Mouse (Mus musculus) mouse trophoblast stem cell (cell line): Measurements from ENCODE around the gene Hs3st6.
"Not testable (repeated sequence)": the region's sequence is repeated elsewhere in the genome, so short reads cannot be mapped to it uniquely, and the experiment has no call there.

Source experiments
- in situ Hi-C, 2 experiments: fragments of 300-500 bp; cut with MseI, MboI; formaldehyde crosslinking; loops; 2 replicates in 1 of 2; 3 replicates in 1 of 2; pipeline ENCODE4 v1.15.1; 2025

Hs3st6 gene

GRCm38 (mm10) chr17:24752415-24753394 lies at the start of gene Hs3st6:
TSS of gene Hs3st6 (plus strand) at chr17:24752988.
- in situ Hi-C loops = no loop called here

- in situ Hi-C loops = no loop called here
Observed at GRCm38 (mm10) chr17:24705821-24706220, 47.0 kb upstream of the Hs3st6 start.

DNA sequence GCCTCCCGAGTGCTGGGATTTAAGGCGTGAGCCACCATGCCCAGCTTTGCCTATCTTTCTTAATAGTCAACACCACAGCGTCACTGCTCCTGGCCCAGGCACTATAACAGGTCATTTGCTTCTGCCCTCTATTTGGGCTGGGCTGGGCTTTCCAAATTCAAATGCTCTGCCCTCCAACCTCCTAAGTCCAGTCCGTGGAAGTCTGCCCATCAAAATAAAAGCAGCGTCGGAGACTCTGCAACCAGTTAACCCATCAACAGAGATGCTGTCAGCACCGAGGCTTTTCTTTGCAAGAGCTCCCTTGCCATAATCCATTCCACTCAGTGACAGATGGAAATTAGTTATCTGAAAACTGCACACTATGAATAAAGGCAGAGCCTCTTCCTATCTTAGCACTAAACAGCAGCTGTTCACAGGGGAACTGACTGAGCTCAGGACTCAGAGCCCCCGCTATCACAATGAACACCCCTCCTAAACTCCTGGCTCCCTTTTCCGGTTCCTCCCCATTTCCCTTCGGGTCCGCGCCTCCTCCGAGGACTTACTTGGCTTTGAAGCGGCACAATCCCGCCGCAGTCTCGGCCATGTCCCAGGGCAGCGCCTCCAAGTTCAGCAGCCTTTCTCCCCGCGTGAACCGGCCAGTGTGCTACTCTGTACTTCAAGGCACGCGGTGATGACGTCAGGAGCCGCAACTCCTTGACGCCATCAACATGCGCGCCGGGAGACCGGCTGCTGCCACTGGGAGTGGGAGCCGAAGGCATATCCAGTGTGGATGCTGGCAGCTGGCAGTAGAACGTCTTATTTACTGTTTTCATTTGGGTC lies 45.6 kb upstream of the Hs3st6 start, which contains the start of gene Tbl3:
Gene Tbl3, minus strand, starts transcription at position 679 of the 819 bp plus-strand sequence.
- in situ Hi-C loops = no loop called here

DNA sequence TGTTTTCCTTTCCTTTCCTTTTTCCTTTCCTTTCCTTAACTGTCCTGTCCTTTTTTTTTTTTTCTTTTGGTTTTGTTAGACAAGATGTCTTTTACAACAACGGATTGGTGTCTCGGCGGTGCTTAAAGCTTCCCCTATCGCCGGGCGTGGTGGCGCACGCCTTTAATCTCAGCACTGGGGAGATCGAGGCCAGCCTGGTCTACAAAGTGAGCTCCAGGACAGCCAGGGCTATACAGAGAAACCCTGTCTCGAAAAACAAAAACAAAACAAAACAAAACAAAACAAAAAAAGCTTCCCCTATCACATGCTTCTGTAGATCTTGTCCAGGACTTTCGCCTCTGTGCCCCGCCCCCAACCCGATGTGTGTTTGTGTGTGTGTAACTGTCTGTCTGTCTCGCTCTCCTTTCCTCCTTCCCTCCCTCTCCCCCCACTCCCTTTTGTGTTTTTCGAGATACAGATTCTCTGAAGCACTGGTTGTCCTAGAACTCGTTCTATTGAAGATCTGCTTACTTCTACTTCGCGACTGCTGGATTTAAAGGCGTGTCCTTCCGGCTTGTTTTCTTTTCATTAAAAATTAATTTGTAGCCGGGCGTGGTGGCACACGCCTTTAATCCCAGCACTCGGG lies 44.9 kb upstream of the Hs3st6 start:
- in situ Hi-C loops = no loop called here

DNA sequence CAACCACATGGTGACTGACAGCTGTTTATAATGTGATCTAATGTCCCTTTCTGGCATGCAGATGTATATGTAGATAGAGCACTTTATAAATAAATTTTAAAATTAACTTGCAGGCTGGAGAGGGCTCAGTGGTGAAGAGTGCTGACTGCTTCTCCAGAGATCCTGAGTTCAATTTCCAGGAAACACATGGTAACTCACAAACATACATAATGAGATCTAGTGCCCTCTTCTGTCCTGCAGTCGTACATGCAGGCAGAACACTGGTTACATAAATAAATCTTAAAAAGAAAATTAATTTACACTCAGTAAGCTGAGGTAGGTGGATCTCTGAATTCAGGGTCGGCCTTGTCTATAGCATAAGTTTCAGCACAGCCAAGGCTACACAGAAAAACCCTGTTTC lies 44.1 kb upstream of the Hs3st6 start:
- in situ Hi-C loops = no loop called here

- in situ Hi-C loops = no loop called here
Observed at GRCm38 (mm10) chr17:24715556-24715955, 37.2 kb upstream of the Hs3st6 start.

- in situ Hi-C loops = no loop called here
Observed at GRCm38 (mm10) chr17:24716166-24716682, 36.6 kb upstream of the Hs3st6 start.

DNA sequence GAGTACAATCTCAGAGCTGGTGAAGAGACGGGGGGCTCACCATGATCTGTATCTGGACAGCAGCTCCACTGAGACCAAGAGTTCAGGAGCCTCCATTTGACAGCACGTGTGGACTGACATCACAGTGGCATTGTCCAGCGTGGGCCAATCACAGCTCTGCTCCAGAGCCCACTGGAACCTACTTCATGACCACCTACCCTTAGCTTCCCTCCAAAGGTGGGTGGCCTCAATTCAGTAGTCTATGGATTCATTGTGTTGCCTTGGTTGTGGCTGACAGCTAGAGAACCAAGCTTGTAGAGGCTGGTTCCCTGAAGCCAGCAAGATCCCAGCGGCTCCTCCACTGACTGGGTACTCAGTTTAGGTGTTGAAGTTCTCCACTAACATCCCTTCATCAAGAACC lies 34.8 kb upstream of the Hs3st6 start, which contains the start of the genes Rnf151 and Rps2:
Gene Rnf151, minus strand, starts transcription at position 121 of the 400 bp plus-strand sequence.
Gene Rps2, plus strand, starts transcription at position 174 of the 400 bp plus-strand sequence.
- in situ Hi-C loops = no loop called here

- in situ Hi-C loops = not testable (repeated sequence)
Observed at GRCm38 (mm10) chr17:24718938-24719337, 33.9 kb upstream of the Hs3st6 start.

- in situ Hi-C loops = no loop called here
Observed at GRCm38 (mm10) chr17:24719494-24720222, 33.1 kb upstream of the Hs3st6 start.

DNA sequence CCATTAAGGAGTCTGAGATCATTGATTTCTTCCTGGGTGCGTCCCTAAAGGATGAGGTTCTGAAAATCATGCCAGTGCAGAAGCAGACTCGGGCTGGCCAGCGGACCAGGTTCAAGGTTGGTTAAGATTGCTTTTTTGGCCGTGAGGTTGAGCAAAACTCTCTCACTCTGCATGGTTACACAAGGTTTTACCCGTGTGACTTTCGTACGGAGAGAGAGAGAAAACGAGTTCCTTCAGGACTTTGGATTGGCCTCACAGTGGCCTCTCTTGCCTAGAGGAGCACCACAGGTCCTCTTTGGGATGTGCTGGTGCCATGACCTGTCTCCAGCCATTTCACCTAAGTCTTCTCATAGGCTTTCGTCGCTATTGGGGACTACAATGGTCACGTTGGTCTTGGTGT lies 32.2 kb upstream of the Hs3st6 start:
- in situ Hi-C loops = not testable (repeated sequence)

DNA sequence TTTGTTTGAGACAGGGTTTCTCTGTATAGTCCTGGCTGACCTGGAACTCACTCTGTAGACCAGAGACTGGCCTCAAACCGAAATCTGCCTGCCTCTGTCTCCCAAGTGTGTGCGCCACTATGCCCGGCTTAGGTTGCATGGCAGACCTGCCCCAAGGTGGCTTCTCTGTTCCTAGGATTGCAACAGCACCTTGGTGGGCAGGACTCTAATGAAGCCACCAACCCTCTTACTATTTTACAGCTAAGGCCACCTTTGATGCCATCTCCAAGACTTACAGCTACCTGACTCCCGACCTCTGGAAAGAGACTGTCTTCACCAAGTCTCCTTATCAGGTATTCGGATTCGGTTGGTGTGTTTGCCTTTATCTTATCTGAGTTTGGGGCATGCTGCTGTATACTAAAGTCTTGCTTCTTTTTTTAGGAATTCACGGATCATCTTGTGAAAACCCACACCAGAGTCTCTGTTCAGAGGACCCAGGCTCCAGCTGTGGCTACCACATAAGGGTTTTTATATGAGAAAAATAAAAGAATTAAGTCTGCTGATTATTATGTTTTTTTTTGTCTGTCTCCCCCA lies 31.3 kb upstream of the Hs3st6 start:
- in situ Hi-C loops = not testable (repeated sequence)

GRCm38 (mm10) chr17:24722220-24722924 lies 30.4 kb upstream of the Hs3st6 start:
- in situ Hi-C loops = no loop called here

GRCm38 (mm10) chr17:24723122-24723880 lies 29.5 kb upstream of the Hs3st6 start:
- in situ Hi-C loops = no loop called here

DNA sequence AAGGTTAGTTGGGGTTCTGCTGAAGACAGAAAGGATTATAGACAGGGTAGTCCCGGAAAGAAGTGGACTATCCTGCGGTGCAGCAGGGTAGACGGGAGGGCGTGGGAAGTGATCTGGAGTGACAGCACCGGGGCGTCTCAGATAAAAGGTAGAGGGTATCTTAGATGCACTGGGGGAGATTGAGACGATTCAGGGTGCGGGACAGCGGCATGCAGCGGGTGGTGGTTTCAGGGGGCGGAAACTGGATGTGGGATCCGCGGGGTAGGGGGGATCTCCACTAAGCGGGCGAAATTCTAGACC lies 29.0 kb upstream of the Hs3st6 start:
- in situ Hi-C loops = no loop called here

GRCm38 (mm10) chr17:24724184-24724583 lies 28.6 kb upstream of the Hs3st6 start, which contains the start of gene Ndufb10:
TSS of gene Ndufb10 (minus strand) at chr17:24724478.
- in situ Hi-C loops = no loop called here

GRCm38 (mm10) chr17:24725637-24726390 lies 27.0 kb upstream of the Hs3st6 start:
- in situ Hi-C loops = no loop called here

GRCm38 (mm10) chr17:24727618-24728017 lies 25.2 kb upstream of the Hs3st6 start, which contains the start of gene Rpl3l:
TSS of gene Rpl3l (plus strand) at chr17:24727820.
- in situ Hi-C loops = no loop called here
